Mouse (Mus musculus): ENCODE measurements at regions not wholly inside any gene's neighbourhood (a gene's known extent, or its start where the extent isn't known, plus 50 kb on each side); places are given as distances from the start of the nearest gene placed in this dataset.

GRCm38 (mm10) chr2:72866366-72866688, 113.9 kb downstream of the Sp3 start:
- no peak overlapping the region for H3K9ac ChIP-seq
- no peak for DNase-seq
- ATAC-seq: no peak
- no peak overlapping the region for H3K4me2 ChIP-seq (ENCODE audit: low read depth)
- no peak overlapping the region for H3K27ac ChIP-seq (ENCODE audit: low read depth, low read length)
- H3K27me3 ChIP-seq (ENCODE audit: insufficient read depth, low read length): no peaks in the 10 kb centered on the region
- no peaks in the 10 kb centered on the region for H3K4me1 ChIP-seq (ENCODE audit: insufficient read depth)
- 28% methylated on average over 2 of the region's 2 CpGs for WGBS
- no peak for TF ChIP-seq CTCF (IDR thresholded peaks at IDR 0.05; ENCODE audit: low read depth)
- H3K9me3 ChIP-seq (ENCODE audit: low read length): no peaks in the 10 kb centered on the region
- H3K36me3 ChIP-seq (ENCODE audit: insufficient read depth): no peaks in the 10 kb centered on the region
- no peak overlapping the region for H3K4me3 ChIP-seq (ENCODE audit: low read depth, low read length)

- H3K9ac ChIP-seq: no peak overlapping the region
- WGBS: 98% methylated on average over 3 of the region's 3 CpGs
- ATAC-seq: no peak
- H3K4me2 ChIP-seq (ENCODE audit: low read depth): no peak overlapping the region
- no peaks in the 10 kb centered on the region for H3K27me3 ChIP-seq (ENCODE audit: insufficient read depth, low read length)
- H3K36me3 ChIP-seq (ENCODE audit: insufficient read depth): no peaks in the 10 kb centered on the region
- H3K4me3 ChIP-seq (ENCODE audit: low read depth, low read length): no peak overlapping the region
- H3K4me1 ChIP-seq (ENCODE audit: insufficient read depth): no peaks in the 10 kb centered on the region
- no peak overlapping the region for H3K27ac ChIP-seq (ENCODE audit: low read depth, low read length)
- no peak for DNase-seq
- no peaks in the 10 kb centered on the region for H3K9me3 ChIP-seq (ENCODE audit: low read length)
- TF ChIP-seq CTCF (IDR thresholded peaks at IDR 0.05; ENCODE audit: low read depth): no peak
Measured at GRCm38 (mm10) chr2:72868173-72868572, 112.1 kb downstream of the Sp3 start.

GRCm38 (mm10) chr2:72871836-72872235, 108.4 kb downstream of the Sp3 start:
- ATAC-seq: peak; percentile 50

GRCm38 (mm10) chr2:72873948-72874347, 106.3 kb downstream of the Sp3 start:
- H3K27ac ChIP-seq (ENCODE audit: low read depth, low read length): no peak overlapping the region
- H3K4me1 ChIP-seq (ENCODE audit: insufficient read depth): no peaks in the 10 kb centered on the region
- ATAC-seq (no peak), DNase-seq (no peak)
- H3K9ac ChIP-seq: no peak overlapping the region
- TF ChIP-seq CTCF (IDR thresholded peaks at IDR 0.05; ENCODE audit: low read depth): no peak
- H3K27me3 ChIP-seq (ENCODE audit: insufficient read depth, low read length): no peaks in the 10 kb centered on the region
- no peaks in the 10 kb centered on the region for H3K9me3 ChIP-seq (ENCODE audit: low read length)
- 76% methylated on average over 10 of the region's 10 CpGs for WGBS
- H3K4me2 ChIP-seq (ENCODE audit: low read depth): no peak overlapping the region
- no peak overlapping the region for H3K4me3 ChIP-seq (ENCODE audit: low read depth, low read length)
- no peaks in the 10 kb centered on the region for H3K36me3 ChIP-seq (ENCODE audit: insufficient read depth)

More at GRCm38 (mm10) chr2:72871836-72872235, 108.4 kb downstream of the Sp3 start:
- no peaks in the 10 kb centered on the region for H3K9me3 ChIP-seq (ENCODE audit: low read length)
- TF ChIP-seq CTCF (IDR thresholded peaks at IDR 0.05; ENCODE audit: low read depth): no peak
- no peaks in the 10 kb centered on the region for H3K4me1 ChIP-seq (ENCODE audit: insufficient read depth)
- WGBS: 66% methylated on average over 5 of the region's 5 CpGs
- no peak overlapping the region for H3K4me3 ChIP-seq (ENCODE audit: low read depth, low read length)
- peak; percentile 48 for DNase-seq
- H3K27ac ChIP-seq (ENCODE audit: low read depth, low read length): no peak overlapping the region
- no peaks in the 10 kb centered on the region for H3K36me3 ChIP-seq (ENCODE audit: insufficient read depth)
- no peak overlapping the region for H3K9ac ChIP-seq
- no peak overlapping the region for H3K4me2 ChIP-seq (ENCODE audit: low read depth)
- no peaks in the 10 kb centered on the region for H3K27me3 ChIP-seq (ENCODE audit: insufficient read depth, low read length)

GRCm38 (mm10) chr2:72874533-72874932, 105.7 kb downstream of the Sp3 start:
- H3K4me3 ChIP-seq (ENCODE audit: low read depth, low read length): no peak overlapping the region
- 90% methylated on average over 12 of the region's 12 CpGs for WGBS
- TF ChIP-seq CTCF (IDR thresholded peaks at IDR 0.05; ENCODE audit: low read depth): no peak
- no peaks in the 10 kb centered on the region for H3K27me3 ChIP-seq (ENCODE audit: insufficient read depth, low read length)
- H3K27ac ChIP-seq (ENCODE audit: low read depth, low read length): no peak overlapping the region
- H3K9ac ChIP-seq: no peak overlapping the region
- H3K4me2 ChIP-seq (ENCODE audit: low read depth): no peak overlapping the region
- H3K9me3 ChIP-seq (ENCODE audit: low read length): no peaks in the 10 kb centered on the region
- H3K36me3 ChIP-seq (ENCODE audit: insufficient read depth): no peaks in the 10 kb centered on the region
- H3K4me1 ChIP-seq (ENCODE audit: insufficient read depth): no peaks in the 10 kb centered on the region
- DNase-seq: no peak
- ATAC-seq: no peak

- Histone ChIP-seq H3K4me2 (ENCODE audit: low read depth) (no peak overlapping the region), H3K36me3 (ENCODE audit: insufficient read depth) (no peaks in the 10 kb centered on the region), H3K27ac (ENCODE audit: low read depth, low read length) (no peak overlapping the region), H3K4me3 (ENCODE audit: low read depth, low read length) (no peak overlapping the region), H3K9me3 (ENCODE audit: low read length) (no peaks in the 10 kb centered on the region), H3K4me1 (ENCODE audit: insufficient read depth) (no peaks in the 10 kb centered on the region), H3K9ac (no peak overlapping the region), H3K27me3 (ENCODE audit: insufficient read depth, low read length) (no peaks in the 10 kb centered on the region)
- TF ChIP-seq CTCF (IDR thresholded peaks at IDR 0.05; ENCODE audit: low read depth): no peak
- no peak for ATAC-seq
- DNase-seq: no peak
- WGBS: 81% methylated on average over 2 of the region's 2 CpGs
Measured at GRCm38 (mm10) chr2:72875677-72876076, 104.6 kb downstream of the Sp3 start.

- no peak for TF ChIP-seq CTCF (IDR thresholded peaks at IDR 0.05; ENCODE audit: low read depth)
- Histone ChIP-seq H3K9me3 (ENCODE audit: low read length) (no peaks in the 10 kb centered on the region), H3K4me3 (ENCODE audit: low read depth, low read length) (no peak overlapping the region), H3K27me3 (ENCODE audit: insufficient read depth, low read length) (no peaks in the 10 kb centered on the region), H3K4me2 (ENCODE audit: low read depth) (no peak overlapping the region), H3K27ac (ENCODE audit: low read depth, low read length) (no peak overlapping the region), H3K4me1 (ENCODE audit: insufficient read depth) (no peaks in the 10 kb centered on the region), H3K36me3 (ENCODE audit: insufficient read depth) (no peaks in the 10 kb centered on the region), H3K9ac (no peak overlapping the region)
- WGBS: 96% methylated on average over 2 of the region's 2 CpGs
- ATAC-seq (no peak), DNase-seq (no peak)
Measured at GRCm38 (mm10) chr2:72880016-72880415, 100.2 kb downstream of the Sp3 start.

- no peaks in the 10 kb centered on the region for H3K27me3 ChIP-seq (ENCODE audit: insufficient read depth, low read length)
- TF ChIP-seq CTCF (IDR thresholded peaks at IDR 0.05; ENCODE audit: low read depth): no peak
- no peaks in the 10 kb centered on the region for H3K4me1 ChIP-seq (ENCODE audit: insufficient read depth)
- WGBS: 72% methylated on average over 2 of the region's 2 CpGs
- no peak overlapping the region for H3K9ac ChIP-seq
- no peaks in the 10 kb centered on the region for H3K9me3 ChIP-seq (ENCODE audit: low read length)
- ATAC-seq (no peak), DNase-seq (no peak)
- H3K27ac ChIP-seq (ENCODE audit: low read depth, low read length): no peak overlapping the region
- H3K4me2 ChIP-seq (ENCODE audit: low read depth): no peak overlapping the region
- no peak overlapping the region for H3K4me3 ChIP-seq (ENCODE audit: low read depth, low read length)
- H3K36me3 ChIP-seq (ENCODE audit: insufficient read depth): no peaks in the 10 kb centered on the region
Measured at GRCm38 (mm10) chr2:72881554-72881953, 98.7 kb downstream of the Sp3 start.
